Mouse (Mus musculus): Measurements from ENCODE around the gene Flt3l. TPM values are rescaled to one million over a fixed set of nuclear protein-coding genes. Genes with fewer than 3 reads are reported as not detected.
"Not testable (repeated sequence)": the region's sequence is repeated elsewhere in the genome, so short reads cannot be mapped to it uniquely, and the experiment has no call there.

The Flt3l gene
- total RNA-seq, 2 experiments from 2014 or later = 17.4 to 22.7 TPM

DNA sequence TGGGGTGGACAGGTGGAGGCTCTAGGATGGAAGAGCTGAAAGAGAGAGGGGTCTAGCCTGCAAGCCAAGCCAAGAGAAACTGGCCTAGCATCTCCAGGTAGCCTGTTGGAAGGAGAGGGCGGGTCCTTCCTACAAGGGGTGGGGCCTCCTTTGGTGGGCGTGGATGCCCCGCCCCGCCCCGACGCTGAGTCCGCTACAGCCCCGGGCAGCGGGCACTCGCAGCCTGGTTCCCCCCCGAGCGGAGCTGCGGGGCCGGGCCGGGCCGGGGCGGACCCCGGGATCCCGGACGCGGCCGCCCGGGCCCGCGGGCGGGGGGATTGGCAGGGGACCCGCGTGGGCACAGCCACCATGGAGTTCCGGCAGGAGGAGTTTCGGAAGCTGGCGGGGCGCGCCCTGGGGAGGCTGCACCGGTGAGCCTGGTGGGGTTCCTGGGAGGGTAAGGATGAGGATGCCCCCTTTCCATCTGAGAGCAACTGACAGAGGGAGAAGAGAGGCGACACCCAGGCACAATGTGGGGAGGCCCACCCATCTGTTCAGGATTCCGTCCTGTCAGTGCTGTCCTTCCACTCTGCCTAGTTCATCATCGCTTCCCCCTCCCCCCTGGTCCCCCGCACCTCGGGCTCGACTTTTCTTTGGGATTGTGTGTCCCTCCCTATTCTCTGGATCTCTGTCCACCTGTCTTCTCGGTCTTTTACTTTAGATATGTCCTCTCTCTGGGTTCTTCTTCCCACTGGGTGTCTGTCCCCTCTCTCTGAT, 27.7 kb upstream of the Flt3l start, which contains the start of gene Slc17a7:
Slc17a7 (plus strand) TSS at position 215 of the 756 bp plus-strand sequence.
- ATAC-seq (ENCODE audit: poor library complexity, severe bottlenecking) = peak; percentile 59

GRCm38 (mm10) chr7:45162996-45163615, 26.9 kb upstream of the Flt3l start:
- no peak for ATAC-seq (ENCODE audit: poor library complexity, severe bottlenecking)

- no peak for ATAC-seq (ENCODE audit: poor library complexity, severe bottlenecking)
Measured at GRCm38 (mm10) chr7:45162551-45162950, 26.3 kb upstream of the Flt3l start.

- peak; percentile 95 for ATAC-seq (ENCODE audit: poor library complexity, severe bottlenecking)
Measured at GRCm38 (mm10) chr7:45161612-45162473, 25.6 kb upstream of the Flt3l start.

DNA sequence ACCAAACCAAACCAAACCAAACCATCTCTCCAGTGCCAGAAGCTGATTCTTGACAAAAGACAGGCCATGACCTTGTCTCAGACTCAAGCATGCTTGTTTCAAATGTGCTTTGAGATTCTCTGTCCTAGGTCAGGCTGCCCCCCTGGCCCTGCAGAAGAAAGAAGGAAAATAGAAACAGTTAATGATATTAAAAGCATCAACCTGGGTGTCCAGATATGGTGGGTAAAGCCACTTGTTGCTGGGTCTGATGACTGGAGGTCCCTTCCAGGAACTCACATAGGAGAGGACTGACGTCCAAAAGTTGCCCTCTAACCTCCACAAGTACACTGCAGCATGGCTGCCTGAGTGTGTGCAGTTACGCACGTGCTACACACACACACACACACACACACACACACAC, 24.6 kb upstream of the Flt3l start:
- no peak for ATAC-seq (ENCODE audit: poor library complexity, severe bottlenecking)

- ATAC-seq (ENCODE audit: poor library complexity, severe bottlenecking) = no peak
Measured at GRCm38 (mm10) chr7:45160316-45160800, 24.1 kb upstream of the Flt3l start.

DNA sequence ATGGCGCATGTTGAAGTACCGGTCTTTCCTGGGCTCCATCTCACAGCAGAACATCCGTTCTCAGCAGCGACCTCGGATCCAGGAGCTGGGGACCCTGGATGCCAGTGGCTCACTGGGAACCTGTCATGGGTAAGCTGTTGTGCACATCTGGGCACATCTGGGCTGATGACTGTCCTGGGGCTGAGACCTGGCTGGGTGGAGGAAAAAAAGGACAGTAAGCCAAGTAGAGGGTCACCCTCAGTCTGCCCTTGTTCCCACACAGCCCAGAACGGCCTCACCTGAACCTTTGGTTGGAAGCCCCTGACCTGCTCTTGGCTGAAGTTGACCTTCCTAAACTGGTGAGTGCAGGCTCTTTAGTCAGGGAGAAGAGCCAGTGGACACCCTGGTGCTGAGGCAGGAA, 22.8 kb upstream of the Flt3l start:
- no peak for ATAC-seq (ENCODE audit: poor library complexity, severe bottlenecking)

- ATAC-seq (ENCODE audit: poor library complexity, severe bottlenecking) = no peak
Measured at GRCm38 (mm10) chr7:45157459-45157858, 21.2 kb upstream of the Flt3l start.

GRCm38 (mm10) chr7:45156206-45156605, 20.0 kb upstream of the Flt3l start:
- no peak for ATAC-seq (ENCODE audit: poor library complexity, severe bottlenecking)

- ATAC-seq (ENCODE audit: poor library complexity, severe bottlenecking) = no peak
Measured at GRCm38 (mm10) chr7:45155590-45155989, 19.4 kb upstream of the Flt3l start.

DNA sequence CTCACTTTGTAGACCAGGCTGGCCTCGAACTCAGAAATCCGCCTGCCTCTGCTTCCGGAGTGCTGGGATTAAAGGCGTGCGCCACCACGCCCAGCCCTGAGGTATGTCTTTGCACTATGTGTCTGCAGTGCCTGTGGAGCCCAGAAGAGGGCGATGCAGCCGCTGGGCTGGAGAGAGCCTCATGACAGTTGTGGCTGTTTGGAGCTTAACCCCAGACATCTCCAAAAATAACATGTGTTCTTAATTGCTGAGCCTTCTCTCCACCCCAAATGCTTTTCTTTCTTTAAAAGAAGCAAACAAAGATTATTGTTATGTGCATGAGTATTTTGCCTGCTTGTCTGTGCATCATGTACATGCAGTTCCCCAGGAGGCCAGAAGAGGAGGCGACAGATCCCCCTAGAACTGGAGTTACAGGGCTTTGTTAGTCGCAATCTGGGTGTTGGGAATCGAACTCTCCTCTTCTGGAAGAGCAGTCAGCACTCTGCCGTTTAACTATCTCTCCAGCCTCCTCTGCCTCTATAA, 18.8 kb upstream of the Flt3l start:
- ATAC-seq (ENCODE audit: poor library complexity, severe bottlenecking) = 0 out of 2 replicates have a peak, but pooled peaks have one; percentile 35

DNA sequence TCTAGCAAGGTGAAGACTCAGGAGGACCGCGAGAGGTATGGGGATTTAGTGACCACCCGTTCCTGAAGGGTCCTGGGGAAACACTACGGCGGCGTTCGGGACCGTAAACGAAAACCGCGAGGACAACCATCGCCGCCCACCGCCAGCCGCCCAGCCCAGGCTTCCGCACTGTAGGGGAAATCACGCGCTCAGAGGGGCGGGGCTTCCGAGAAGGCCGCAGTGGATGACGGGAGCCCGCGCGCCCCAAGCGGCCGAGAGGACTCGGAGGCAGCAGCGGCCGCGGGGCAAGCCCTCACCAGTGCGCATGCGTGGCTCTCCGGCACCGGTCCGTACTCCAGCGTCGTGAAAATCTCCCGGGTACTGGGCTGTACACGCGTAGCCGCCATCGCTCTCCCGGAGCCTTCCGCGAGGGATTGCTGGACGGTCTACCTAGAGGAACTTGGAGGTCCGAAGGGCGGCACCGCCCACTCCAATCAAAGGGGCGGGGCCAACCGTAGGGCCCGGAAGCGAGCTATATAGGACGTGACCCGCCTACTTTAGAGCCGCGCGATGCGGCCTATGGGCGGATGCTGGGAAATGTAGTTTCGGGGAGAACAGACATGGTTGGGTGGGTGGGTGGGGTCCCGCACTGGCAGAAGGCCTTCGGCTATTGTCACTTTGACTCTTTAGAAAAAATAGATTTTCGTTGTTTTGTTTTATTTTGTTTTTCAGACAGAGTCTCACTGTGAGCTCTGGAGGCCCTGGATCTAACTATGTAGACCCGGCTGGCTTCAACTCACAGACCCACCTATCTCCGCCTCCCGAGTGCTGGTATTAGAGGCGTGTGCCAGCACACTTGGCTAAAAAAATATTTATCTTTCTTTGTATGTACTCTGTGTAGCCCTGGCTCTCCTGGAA, 18.1 kb upstream of the Flt3l start, which contains the start of the genes Pih1d1 and Aldh16a1:
Pih1d1 (plus strand) TSS at position 208 of the 897 bp plus-strand sequence.
Aldh16a1 (minus strand) TSS at position 489 of the 897 bp plus-strand sequence.
- ATAC-seq (ENCODE audit: poor library complexity, severe bottlenecking) = peak; percentile 96

- ATAC-seq (ENCODE audit: poor library complexity, severe bottlenecking) = no peak
Measured at GRCm38 (mm10) chr7:45153586-45153985, 17.4 kb upstream of the Flt3l start.

- not testable (repeated sequence) for ATAC-seq (ENCODE audit: poor library complexity, severe bottlenecking)
Measured at GRCm38 (mm10) chr7:45153052-45153451, 16.8 kb upstream of the Flt3l start.

GRCm38 (mm10) chr7:45151303-45151702, 15.1 kb upstream of the Flt3l start:
- no peak for ATAC-seq (ENCODE audit: poor library complexity, severe bottlenecking)

DNA sequence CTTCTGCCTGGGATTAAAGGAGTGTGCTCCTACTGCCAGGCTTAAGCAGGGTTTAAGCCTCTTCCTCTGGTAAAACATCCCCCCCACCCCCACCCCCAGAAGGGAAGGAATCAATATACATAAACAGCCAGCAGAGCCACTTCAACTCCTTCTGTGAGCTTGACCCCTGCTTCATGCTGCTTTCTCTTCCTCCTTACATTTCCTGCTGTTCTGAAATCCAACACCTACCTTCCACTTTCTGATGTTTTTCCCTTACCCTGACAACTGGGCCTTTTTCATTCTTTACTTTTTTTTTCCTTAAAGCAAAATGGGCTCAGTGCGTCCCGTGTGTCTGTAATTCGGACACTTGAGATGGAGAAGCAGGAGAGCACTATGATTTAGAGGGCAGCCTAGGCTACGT, 14.1 kb upstream of the Flt3l start:
- ATAC-seq (ENCODE audit: poor library complexity, severe bottlenecking) = no peak

DNA sequence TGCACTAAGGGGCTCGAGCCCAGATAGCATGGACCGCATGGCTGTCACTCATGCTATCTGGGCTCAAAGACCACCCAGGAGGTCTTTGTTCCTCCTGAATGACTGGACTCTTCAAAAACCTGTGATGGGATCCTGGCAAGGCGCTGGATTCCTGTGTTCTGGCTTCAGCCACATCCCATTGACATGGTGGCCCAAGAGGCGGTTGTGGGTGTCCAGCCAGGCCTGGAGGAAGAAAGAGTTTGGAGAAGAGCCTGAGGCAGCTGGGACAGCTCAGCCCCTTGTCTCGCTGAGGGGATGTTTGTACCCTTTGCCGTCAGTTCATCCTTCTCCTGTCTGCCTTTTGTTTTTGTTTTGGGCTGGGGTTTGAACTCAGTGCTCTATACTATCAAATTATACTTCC, 13.3 kb upstream of the Flt3l start:
- ATAC-seq (ENCODE audit: poor library complexity, severe bottlenecking) = no peak

GRCm38 (mm10) chr7:45148534-45149098, 12.4 kb upstream of the Flt3l start:
- no peak for ATAC-seq (ENCODE audit: poor library complexity, severe bottlenecking)

DNA sequence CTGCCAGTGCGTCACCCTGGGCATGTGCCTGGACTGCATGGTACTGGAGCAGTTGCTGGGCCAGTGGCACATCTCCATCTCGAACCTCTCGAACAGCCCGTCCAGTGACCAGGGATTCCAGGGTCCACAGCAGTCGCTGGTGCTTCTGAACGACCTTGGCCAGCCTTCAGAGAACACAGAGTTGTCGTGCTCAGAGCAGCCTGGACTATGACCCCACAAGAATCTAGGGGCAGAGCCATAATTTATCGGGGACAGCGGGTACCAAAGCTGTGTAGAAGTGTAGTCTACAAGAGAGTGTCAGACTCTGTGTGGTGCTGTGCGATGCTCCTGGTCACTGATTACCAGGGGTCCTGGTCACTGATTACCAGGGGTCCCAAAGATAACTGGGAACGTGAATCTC, 11.7 kb upstream of the Flt3l start:
- no peak for ATAC-seq (ENCODE audit: poor library complexity, severe bottlenecking)
